Mouse (Mus musculus): ENCODE measurements at regions not wholly inside any gene's neighbourhood (a gene's known extent, or its start where the extent isn't known, plus 50 kb on each side); places are given as distances from the start of the nearest gene placed in this dataset.

- DNase-seq, result peak; percentile 9 to 21
These were observed 243.1 kb downstream of the Pdgfc start for GRCm38 (mm10) chr3:81279266-81279665.

- no peak for DNase-seq
These were observed 253.5 kb downstream of the Pdgfc start for GRCm38 (mm10) chr3:81289762-81290161.

- no peak for DNase-seq
These were observed 256.2 kb downstream of the Pdgfc start for GRCm38 (mm10) chr3:81292404-81292803.

GRCm38 (mm10) chr3:81293186-81293819 lies 257.1 kb downstream of the Pdgfc start:
- no peak for DNase-seq

- DNase-seq, result no peak
These were observed 268.0 kb downstream of the Pdgfc start for GRCm38 (mm10) chr3:81304017-81304791.

- no peak for DNase-seq
These were observed 269.4 kb downstream of the Pdgfc start for GRCm38 (mm10) chr3:81305412-81306165.

GRCm38 (mm10) chr3:81326866-81327265 lies 290.6 kb downstream of the Pdgfc start:
- no peak for DNase-seq

GRCm38 (mm10) chr3:81351739-81352138 lies 315.5 kb downstream of the Pdgfc start:
- DNase-seq, result no peak

- no peak for DNase-seq
These were observed 331.7 kb downstream of the Pdgfc start for GRCm38 (mm10) chr3:81367918-81368317.

- DNase-seq, result no peak
These were observed 332.4 kb downstream of the Pdgfc start for GRCm38 (mm10) chr3:81368642-81369041.

- DNase-seq, result no peak
These were observed 333.5 kb downstream of the Pdgfc start for GRCm38 (mm10) chr3:81369742-81370141.

GRCm38 (mm10) chr3:81375990-81376389 lies 339.8 kb downstream of the Pdgfc start:
- DNase-seq, result no peak

GRCm38 (mm10) chr3:81377466-81377865 lies 341.2 kb downstream of the Pdgfc start:
- DNase-seq, result no peak

GRCm38 (mm10) chr3:81379362-81379761 lies 343.1 kb downstream of the Pdgfc start:
- DNase-seq, result no peak

- DNase-seq, result no peak
These were observed 350.7 kb downstream of the Pdgfc start for GRCm38 (mm10) chr3:81386931-81387330.

GRCm38 (mm10) chr3:81387634-81388033 lies 351.4 kb downstream of the Pdgfc start:
- no peak for DNase-seq

GRCm38 (mm10) chr3:81397212-81397611 lies 361.0 kb downstream of the Pdgfc start:
- DNase-seq, result no peak

- no peak for DNase-seq
These were observed 364.8 kb downstream of the Pdgfc start for GRCm38 (mm10) chr3:81401028-81401427.

- DNase-seq, result no peak
These were observed 372.7 kb downstream of the Pdgfc start for GRCm38 (mm10) chr3:81408914-81409313.

GRCm38 (mm10) chr3:81421875-81422274 lies 385.7 kb downstream of the Pdgfc start:
- DNase-seq, result no peak

GRCm38 (mm10) chr3:81426765-81427164 lies 390.5 kb downstream of the Pdgfc start:
- no peak for DNase-seq

All from cerebellum, postnatal 25 days (tissue).